Mouse (Mus musculus): Measurements from ENCODE around the gene Rgs9. TPM values are rescaled to one million over a fixed set of nuclear protein-coding genes. Genes with fewer than 3 reads are reported as not detected.
"Not testable (repeated sequence)": the region's sequence is repeated elsewhere in the genome, so short reads cannot be mapped to it uniquely, and the experiment has no call there.

Rgs9 gene
- total and polyA plus RNA-seq, 2 experiments from 2014 or later = 14.3 to 30.3 TPM

- Histone ChIP-seq H3K4me3 (ENCODE audit: low read length) (peak overlapping the region; percentile 45), H3K27me3 (ENCODE audit: insufficient read depth, low read length) (0 out of 2 replicates have a peak, but pooled peaks cover 5% of the 10 kb centered on the region), H3K36me3 (ENCODE audit: insufficient read depth, low read length) (no peaks in the 10 kb centered on the region), H3K9ac (replicated peaks; ENCODE audit: low read length) (peak overlapping the region; percentile 76), H3K4me2 (ENCODE audit: low read depth, low read length) (peak overlapping the region; percentile 70), H3K9me3 (ENCODE audit: low read length) (no peaks in the 10 kb centered on the region), H3K4me1 (ENCODE audit: insufficient read depth, low read length) (no peaks in the 10 kb centered on the region), H3K27ac (peak overlapping the region; percentile 72)
- DNase-seq (ENCODE audit: low spot score) = peak; percentile 92
- peak; percentile 96 for ATAC-seq
- TF ChIP-seq CTCF (IDR thresholded peaks at IDR 0.05; ENCODE audit: low read depth) = peak; percentile 55
- WGBS = 13% methylated on average over 20 of the region's 20 CpGs
Observed at GRCm38 (mm10) chr11:109311885-109312605, 14.1 kb upstream of the Rgs9 start.

DNA sequence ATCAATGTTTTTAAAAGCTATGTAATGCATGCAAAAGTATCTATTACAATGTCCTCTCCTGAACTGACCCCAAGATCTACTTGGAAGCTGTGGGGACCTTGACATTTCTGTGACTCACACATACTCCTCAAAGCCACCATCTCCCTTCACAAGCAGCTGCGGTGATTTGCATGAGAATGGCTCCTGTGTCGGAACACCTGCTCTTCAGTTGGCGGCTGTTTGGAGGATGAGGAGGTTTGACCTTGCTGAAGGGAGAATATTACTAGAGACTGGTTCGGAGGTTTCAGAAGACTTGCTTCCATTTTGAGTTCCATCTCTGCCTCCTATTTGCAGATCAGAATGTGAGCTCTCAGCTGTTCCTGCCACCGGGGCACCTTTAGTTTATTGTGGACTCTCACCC, 7.8 kb upstream of the Rgs9 start:
- Histone ChIP-seq H3K4me2 (ENCODE audit: low read depth, low read length) (no peak overlapping the region), H3K9me3 (ENCODE audit: low read length) (no peaks in the 10 kb centered on the region), H3K36me3 (ENCODE audit: insufficient read depth, low read length) (no peaks in the 10 kb centered on the region), H3K4me1 (ENCODE audit: insufficient read depth, low read length) (no peaks in the 10 kb centered on the region), H3K27ac (no peak overlapping the region), H3K9ac (replicated peaks; ENCODE audit: low read length) (no peak overlapping the region), H3K27me3 (ENCODE audit: insufficient read depth, low read length) (no peaks in the 10 kb centered on the region), H3K4me3 (ENCODE audit: low read length) (no peak overlapping the region)
- ATAC-seq = no peak
- DNase-seq (ENCODE audit: low spot score) = no peak
- WGBS = 72% methylated on average over 5 of the region's 5 CpGs
- TF ChIP-seq CTCF (IDR thresholded peaks at IDR 0.05; ENCODE audit: low read depth) = no peak

GRCm38 (mm10) chr11:109302338-109302737, 4.4 kb upstream of the Rgs9 start:
- 33% methylated on average over 4 of the region's 4 CpGs for WGBS
- H3K4me1 ChIP-seq (ENCODE audit: insufficient read depth, low read length) = no peaks in the 10 kb centered on the region
- ATAC-seq = no peak

GRCm38 (mm10) chr11:109297031-109297430, 898 bp downstream of the Rgs9 start:
- peak overlapping the region; percentile 45 for H3K4me3 ChIP-seq (ENCODE audit: low read length)
- H3K36me3 ChIP-seq (ENCODE audit: insufficient read depth, low read length) = no peaks in the 10 kb centered on the region
- no peak for DNase-seq (ENCODE audit: low spot score)
- no peak for TF ChIP-seq CTCF (IDR thresholded peaks at IDR 0.05; ENCODE audit: low read depth)
- no peaks in the 10 kb centered on the region for H3K9me3 ChIP-seq (ENCODE audit: low read length)
- 70% methylated on average over 7 of the region's 7 CpGs for WGBS
- peak overlapping the region; percentile 67 for H3K4me2 ChIP-seq (ENCODE audit: low read depth, low read length)
- no peaks in the 10 kb centered on the region for H3K27me3 ChIP-seq (ENCODE audit: insufficient read depth, low read length)
- H3K9ac ChIP-seq (replicated peaks; ENCODE audit: low read length) = no peak overlapping the region; the same call in 1 of the 2 replicates
- no peak overlapping the region for H3K27ac ChIP-seq
- no peak for ATAC-seq
- H3K4me1 ChIP-seq (ENCODE audit: insufficient read depth, low read length) = peaks cover 8% of the 10 kb centered on the region

More at GRCm38 (mm10) chr11:109302338-109302737, 4.4 kb upstream of the Rgs9 start:
- Histone ChIP-seq H3K27me3 (ENCODE audit: insufficient read depth, low read length) (no peaks in the 10 kb centered on the region), H3K9ac (replicated peaks; ENCODE audit: low read length) (no peak overlapping the region), H3K4me2 (ENCODE audit: low read depth, low read length) (no peak overlapping the region), H3K9me3 (ENCODE audit: low read length) (no peaks in the 10 kb centered on the region), H3K27ac (no peak overlapping the region), H3K36me3 (ENCODE audit: insufficient read depth, low read length) (no peaks in the 10 kb centered on the region), H3K4me3 (ENCODE audit: low read length) (no peak overlapping the region)
- TF ChIP-seq CTCF (IDR thresholded peaks at IDR 0.05; ENCODE audit: low read depth) = no peak
- DNase-seq (ENCODE audit: low spot score) = peak; percentile 61

GRCm38 (mm10) chr11:109292056-109292455, 5.9 kb downstream of the Rgs9 start:
- no peak for ATAC-seq
- H3K9ac ChIP-seq (replicated peaks; ENCODE audit: low read length) = no peak overlapping the region
- H3K9me3 ChIP-seq (ENCODE audit: low read length) = no peaks in the 10 kb centered on the region
- H3K4me2 ChIP-seq (ENCODE audit: low read depth, low read length) = no peak overlapping the region
- TF ChIP-seq CTCF (IDR thresholded peaks at IDR 0.05; ENCODE audit: low read depth) = no peak
- H3K36me3 ChIP-seq (ENCODE audit: insufficient read depth, low read length) = no peaks in the 10 kb centered on the region
- H3K27me3 ChIP-seq (ENCODE audit: insufficient read depth, low read length) = no peaks in the 10 kb centered on the region
- H3K4me3 ChIP-seq (ENCODE audit: low read length) = no peak overlapping the region
- DNase-seq (ENCODE audit: low spot score) = no peak
- H3K27ac ChIP-seq = no peak overlapping the region
- 67% methylated on average over 3 of the region's 3 CpGs for WGBS
- H3K4me1 ChIP-seq (ENCODE audit: insufficient read depth, low read length) = peaks cover 7% of the 10 kb centered on the region

GRCm38 (mm10) chr11:109289378-109289777, 8.6 kb downstream of the Rgs9 start:
- not testable (repeated sequence) for DNase-seq (ENCODE audit: low spot score); H3K27me3 ChIP-seq (ENCODE audit: insufficient read depth, low read length); H3K9me3 ChIP-seq (ENCODE audit: low read length); H3K9ac ChIP-seq (replicated peaks; ENCODE audit: low read length); ATAC-seq; H3K4me3 ChIP-seq (ENCODE audit: low read length); H3K4me2 ChIP-seq (ENCODE audit: low read depth, low read length); H3K36me3 ChIP-seq (ENCODE audit: insufficient read depth, low read length); H3K4me1 ChIP-seq (ENCODE audit: insufficient read depth, low read length); H3K27ac ChIP-seq
- 92% methylated on average over 9 of the region's 9 CpGs for WGBS

DNA sequence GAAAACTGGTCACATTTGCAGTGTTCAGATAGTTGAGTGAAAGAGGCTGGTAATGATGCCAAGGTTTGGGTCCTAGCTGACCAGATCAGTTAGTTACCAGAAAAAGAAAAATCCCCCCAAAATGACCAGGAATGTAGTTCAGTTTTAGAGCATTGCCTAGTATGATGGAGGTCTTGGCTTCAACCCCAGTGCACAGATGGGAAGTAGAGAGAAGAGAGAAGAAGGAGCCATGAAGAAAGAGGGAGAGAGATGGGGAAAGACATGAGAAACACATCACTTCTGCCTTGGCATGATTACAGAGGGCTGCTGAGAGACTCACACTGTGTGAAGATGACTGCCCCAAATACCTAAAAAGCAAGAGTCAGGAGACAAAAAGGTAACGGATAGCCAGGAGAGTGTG, 13.1 kb downstream of the Rgs9 start:
- Histone ChIP-seq H3K27me3 (ENCODE audit: insufficient read depth, low read length) (no peaks in the 10 kb centered on the region), H3K4me2 (ENCODE audit: low read depth, low read length) (no peak overlapping the region), H3K4me3 (ENCODE audit: low read length) (no peak overlapping the region), H3K36me3 (ENCODE audit: insufficient read depth, low read length) (no peaks in the 10 kb centered on the region), H3K9ac (replicated peaks; ENCODE audit: low read length) (no peak overlapping the region), H3K9me3 (ENCODE audit: low read length) (no peaks in the 10 kb centered on the region), H3K27ac (no peak overlapping the region), H3K4me1 (ENCODE audit: insufficient read depth, low read length) (no peaks in the 10 kb centered on the region)
- 88% methylated on average over 1 of the region's 1 CpGs for WGBS
- TF ChIP-seq CTCF (IDR thresholded peaks at IDR 0.05; ENCODE audit: low read depth) = no peak
- ATAC-seq (no peak), DNase-seq (ENCODE audit: low spot score) (no peak)

Data from hindbrain, postnatal 0 days (tissue).